Mouse (Mus musculus): ENCODE measurements at regions not wholly inside any gene's neighbourhood (a gene's known extent, or its start where the extent isn't known, plus 50 kb on each side); places are given as distances from the start of the nearest gene placed in this dataset.

DNA sequence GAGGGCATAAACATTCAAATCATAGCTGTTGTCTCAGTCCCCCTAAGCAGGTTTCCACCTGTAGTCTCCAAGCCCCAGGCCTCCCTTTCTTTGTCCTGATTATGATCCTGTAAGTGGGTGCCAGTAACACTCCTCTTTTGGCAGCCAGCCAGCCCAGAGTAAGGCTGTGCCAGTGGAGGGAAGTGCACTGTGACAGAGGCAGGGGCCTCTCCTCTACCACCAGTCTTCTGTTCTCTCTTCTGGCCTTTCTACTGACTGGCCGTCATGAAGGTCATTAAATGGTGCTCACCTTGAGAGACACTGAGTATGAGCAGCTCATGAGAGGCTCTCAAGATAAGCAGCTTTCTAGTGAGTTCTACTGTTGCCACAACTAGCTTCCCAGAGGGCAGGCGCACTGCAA, 63.5 kb upstream of the Met start:
- Histone ChIP-seq H3K9me3 (no peaks in the 10 kb centered on the region), H3K27ac (0 out of 2 replicates have a peak overlapping the region, but pooled peaks have one; percentile 23), H3K27me3 (no peaks in the 10 kb centered on the region), H3K4me1 (no peaks in the 10 kb centered on the region), H3K9ac (no peak overlapping the region), H3K4me3 (no peak overlapping the region), H3K36me3 (no peaks in the 10 kb centered on the region), H3K4me2 (no peak overlapping the region)
- 75% methylated on average over 2 of the region's 2 CpGs for WGBS
- ATAC-seq (ENCODE audit: insufficient number of reproducible peaks, insufficient read depth, low FRiP score, low TSS enrichment, low read depth) = 0 out of 2 replicates have a peak, but pooled peaks have one; percentile 43

GRCm38 (mm10) chr6:17408094-17408493, 55.5 kb upstream of the Met start:
- ATAC-seq (ENCODE audit: insufficient number of reproducible peaks, insufficient read depth, low FRiP score, low TSS enrichment, low read depth) = no peak
- WGBS = 92% methylated on average over 1 of the region's 1 CpGs

DNA sequence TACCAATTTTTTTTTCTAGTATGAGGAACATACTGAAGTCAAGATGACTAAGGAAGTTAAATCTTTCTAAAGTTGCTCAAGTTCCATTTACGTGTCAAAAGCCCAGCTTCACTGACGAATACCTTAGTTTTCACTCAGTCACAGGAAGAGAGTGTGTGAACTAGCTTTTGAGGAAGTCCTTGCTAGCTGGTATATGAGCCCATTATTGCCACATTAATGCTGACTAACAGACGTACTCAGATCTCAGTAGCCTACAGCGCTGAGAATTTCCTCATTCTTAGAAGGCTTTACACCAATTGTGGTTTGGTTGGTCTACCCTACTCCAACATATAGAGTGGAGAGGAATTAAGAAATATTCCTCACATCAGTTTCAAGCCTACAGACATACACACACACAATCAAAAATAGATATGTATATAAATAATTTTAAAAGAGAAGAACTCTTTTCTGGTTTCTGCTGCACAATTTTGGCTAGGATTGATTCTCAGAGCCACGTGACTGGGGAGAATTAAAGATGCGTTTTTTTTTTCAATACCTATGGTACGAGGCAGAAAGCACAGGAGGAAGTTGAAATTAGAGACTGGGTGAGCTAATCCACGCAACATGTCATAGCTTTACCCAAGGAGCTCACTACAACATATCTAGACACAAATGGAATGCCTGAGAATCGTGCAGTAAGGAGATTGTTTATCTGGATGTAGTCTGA, 53.7 kb upstream of the Met start:
- Histone ChIP-seq H3K9me3 (no peaks in the 10 kb centered on the region), H3K4me2 (no peak overlapping the region), H3K4me1 (no peaks in the 10 kb centered on the region), H3K36me3 (no peaks in the 10 kb centered on the region), H3K9ac (no peak overlapping the region), H3K27me3 (no peaks in the 10 kb centered on the region), H3K4me3 (no peak overlapping the region), H3K27ac (no peak overlapping the region)
- WGBS = 61% methylated on average over 9 of the region's 9 CpGs
- no peak for ATAC-seq (ENCODE audit: insufficient number of reproducible peaks, insufficient read depth, low FRiP score, low TSS enrichment, low read depth)

More at GRCm38 (mm10) chr6:17408094-17408493, 55.5 kb upstream of the Met start:
- Histone ChIP-seq H3K9ac (no peak overlapping the region), H3K27me3 (no peaks in the 10 kb centered on the region), H3K4me1 (no peaks in the 10 kb centered on the region), H3K4me2 (no peak overlapping the region), H3K4me3 (no peak overlapping the region), H3K9me3 (no peaks in the 10 kb centered on the region), H3K27ac (no peak overlapping the region), H3K36me3 (no peaks in the 10 kb centered on the region)

DNA sequence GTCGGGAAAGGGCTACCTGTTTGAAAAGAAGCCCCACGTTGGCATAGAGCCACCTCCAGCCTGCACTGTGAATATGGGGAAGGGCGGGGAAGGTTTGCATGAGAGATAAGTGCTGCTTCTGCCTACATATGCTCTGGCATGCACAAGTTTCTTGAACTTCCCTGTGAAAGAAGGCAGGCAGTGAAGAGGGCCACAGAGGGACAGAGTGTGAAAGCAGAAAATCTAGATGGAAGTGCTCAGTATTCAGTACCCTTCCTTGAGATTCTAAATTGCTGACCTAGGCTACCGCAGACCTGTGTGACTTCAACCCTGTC, 53.2 kb upstream of the Met start:
- Histone ChIP-seq H3K4me1 (no peaks in the 10 kb centered on the region), H3K4me3 (no peak overlapping the region), H3K36me3 (no peaks in the 10 kb centered on the region), H3K9ac (no peak overlapping the region), H3K9me3 (no peaks in the 10 kb centered on the region), H3K27me3 (no peaks in the 10 kb centered on the region), H3K4me2 (no peak overlapping the region), H3K27ac (no peak overlapping the region)
- 74% methylated on average over 4 of the region's 4 CpGs for WGBS
- ATAC-seq (ENCODE audit: insufficient number of reproducible peaks, insufficient read depth, low FRiP score, low TSS enrichment, low read depth) = no peak

Data from embryonic facial prominence, embryonic 13.5 days (tissue).